Mouse (Mus musculus): ENCODE results near the gene Scaf11. TPM values are rescaled to one million over a fixed set of nuclear protein-coding genes. Genes with fewer than 3 reads are reported as not detected.

Scaf11 gene
- polyA plus RNA-seq, 1 experiment from 2014 or later, result 84.6 TPM

DNA sequence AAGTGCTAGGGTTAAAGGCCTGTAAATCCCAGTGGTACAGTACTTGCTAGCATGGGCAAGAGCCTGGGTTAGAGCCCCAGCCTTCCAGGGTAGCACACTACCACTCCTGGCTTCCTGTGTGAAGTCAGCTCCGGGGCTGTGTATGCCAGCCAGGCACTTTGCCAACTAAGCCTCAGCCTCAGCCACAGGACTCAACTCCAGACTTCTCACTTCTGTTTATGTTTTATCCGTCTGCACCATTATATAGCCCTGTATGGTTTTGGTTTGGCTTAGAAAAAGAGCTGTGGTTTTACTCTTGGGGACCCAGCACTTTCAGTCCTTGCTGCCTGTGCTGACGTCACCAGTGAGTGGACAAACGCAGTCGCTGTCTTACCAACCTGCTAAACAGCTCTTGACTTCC lies 83.4 kb downstream of the Scaf11 start:
- Histone ChIP-seq H3K36me3 (ENCODE audit: insufficient read depth, low read length) (peaks cover 25% of the 10 kb centered on the region), H3K27ac (ENCODE audit: low read length) (no peak overlapping the region), H3K27me3 (ENCODE audit: insufficient read depth, low read length) (no peaks in the 10 kb centered on the region)

DNA sequence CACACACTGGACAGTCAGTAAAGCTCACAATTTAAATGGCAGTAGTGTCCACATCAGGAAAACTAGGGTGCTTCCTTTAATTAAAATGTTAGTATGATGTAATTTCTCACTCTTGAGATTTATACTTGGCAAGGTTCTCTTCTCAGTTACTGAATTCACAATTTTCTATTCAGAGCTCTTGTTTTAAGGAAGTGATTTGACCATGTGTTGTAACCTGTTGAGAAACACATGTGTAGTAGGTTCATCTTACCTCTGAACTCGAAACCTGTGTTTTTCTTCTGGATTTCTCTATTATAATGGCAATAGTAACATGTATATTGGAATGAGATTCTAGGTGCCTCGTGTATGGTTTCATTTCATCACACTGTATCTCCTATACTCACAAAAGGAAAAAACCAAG lies 84.4 kb downstream of the Scaf11 start:
- 91% methylated on average over 2 of the region's 2 CpGs for WGBS
- no peaks in the 10 kb centered on the region for H3K27me3 ChIP-seq (ENCODE audit: insufficient read depth, low read length)
- no peaks in the 10 kb centered on the region for H3K4me1 ChIP-seq (ENCODE audit: insufficient read depth, low read length)
- H3K4me2 ChIP-seq (replicated peaks; ENCODE audit: low read depth, low read length), result no peak overlapping the region
- H3K27ac ChIP-seq (ENCODE audit: low read length), result no peak overlapping the region
- no peaks in the 10 kb centered on the region for H3K9me3 ChIP-seq (ENCODE audit: low read length)
- H3K4me3 ChIP-seq (ENCODE audit: low read length), result no peak overlapping the region
- ATAC-seq (ENCODE audit: low FRiP score, low TSS enrichment), result no peak
- H3K36me3 ChIP-seq (ENCODE audit: insufficient read depth, low read length), result peaks cover 34% of the 10 kb centered on the region
- no peak overlapping the region for H3K9ac ChIP-seq (replicated peaks; ENCODE audit: low read length)

More for the DNA sequence above, 83.4 kb downstream of the Scaf11 start:
- H3K9me3 ChIP-seq (ENCODE audit: low read length), result no peaks in the 10 kb centered on the region
- no peak overlapping the region for H3K4me2 ChIP-seq (replicated peaks; ENCODE audit: low read depth, low read length)
- no peak overlapping the region for H3K9ac ChIP-seq (replicated peaks; ENCODE audit: low read length)
- no peak overlapping the region for H3K4me3 ChIP-seq (ENCODE audit: low read length)
- WGBS, result 87% methylated on average over 5 of the region's 5 CpGs
- no peaks in the 10 kb centered on the region for H3K4me1 ChIP-seq (ENCODE audit: insufficient read depth, low read length)
- ATAC-seq (ENCODE audit: low FRiP score, low TSS enrichment), result no peak

DNA sequence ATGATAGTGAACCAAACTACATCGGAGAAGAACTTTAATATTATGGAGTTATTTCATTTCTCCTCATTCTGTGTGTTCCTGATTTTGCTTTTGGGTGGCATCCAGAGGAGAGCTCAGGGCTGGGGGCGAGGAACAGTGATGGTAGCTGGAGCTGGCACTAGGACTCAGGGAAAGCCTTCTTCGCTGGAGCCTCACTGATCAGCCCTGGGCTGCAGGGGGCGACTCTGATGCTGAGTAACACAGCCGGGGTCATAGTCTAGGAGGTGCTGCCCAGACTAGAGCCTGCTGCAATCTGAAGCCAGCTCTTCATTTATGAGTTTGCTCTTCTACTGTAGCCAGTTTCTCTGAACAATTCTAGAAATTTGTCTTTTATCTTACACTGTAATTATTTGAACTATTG lies 87.5 kb downstream of the Scaf11 start:
- Histone ChIP-seq H3K36me3 (ENCODE audit: insufficient read depth, low read length) (peaks cover 46% of the 10 kb centered on the region), H3K4me2 (replicated peaks; ENCODE audit: low read depth, low read length) (no peak overlapping the region), H3K9me3 (ENCODE audit: low read length) (no peaks in the 10 kb centered on the region), H3K27me3 (ENCODE audit: insufficient read depth, low read length) (no peaks in the 10 kb centered on the region), H3K27ac (ENCODE audit: low read length) (no peak overlapping the region), H3K4me1 (ENCODE audit: insufficient read depth, low read length) (no peaks in the 10 kb centered on the region), H3K4me3 (ENCODE audit: low read length) (no peak overlapping the region), H3K9ac (replicated peaks; ENCODE audit: low read length) (no peak overlapping the region)
- 89% methylated on average over 5 of the region's 5 CpGs for WGBS
- no peak for ATAC-seq (ENCODE audit: low FRiP score, low TSS enrichment)

DNA sequence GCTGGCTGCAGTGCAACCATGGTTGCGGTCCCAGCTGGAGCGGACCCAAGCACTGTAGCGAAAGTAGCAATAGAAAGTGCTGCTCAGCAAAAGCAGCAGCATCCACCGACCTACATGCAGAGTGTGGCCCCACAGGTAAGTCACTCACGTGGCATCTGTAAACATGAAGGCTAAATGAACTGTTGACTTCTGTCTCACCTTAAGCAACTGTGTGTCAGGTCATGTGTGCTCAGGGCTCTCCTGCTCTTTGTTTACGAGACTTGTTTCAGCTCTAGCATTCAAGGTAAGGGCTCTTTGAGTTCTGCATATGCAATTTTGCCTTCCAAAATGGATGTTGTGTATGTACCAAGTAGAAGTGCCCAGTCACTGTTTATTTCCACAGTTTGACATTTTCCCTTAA lies 88.0 kb downstream of the Scaf11 start:
- Histone ChIP-seq H3K9ac (replicated peaks; ENCODE audit: low read length) (no peak overlapping the region), H3K4me2 (replicated peaks; ENCODE audit: low read depth, low read length) (no peak overlapping the region), H3K27me3 (ENCODE audit: insufficient read depth, low read length) (no peaks in the 10 kb centered on the region), H3K27ac (ENCODE audit: low read length) (no peak overlapping the region), H3K9me3 (ENCODE audit: low read length) (no peaks in the 10 kb centered on the region), H3K4me1 (ENCODE audit: insufficient read depth, low read length) (no peaks in the 10 kb centered on the region), H3K4me3 (ENCODE audit: low read length) (no peak overlapping the region), H3K36me3 (ENCODE audit: insufficient read depth, low read length) (peaks cover 51% of the 10 kb centered on the region)
- no peak for ATAC-seq (ENCODE audit: low FRiP score, low TSS enrichment)
- WGBS, result 95% methylated on average over 6 of the region's 6 CpGs

DNA sequence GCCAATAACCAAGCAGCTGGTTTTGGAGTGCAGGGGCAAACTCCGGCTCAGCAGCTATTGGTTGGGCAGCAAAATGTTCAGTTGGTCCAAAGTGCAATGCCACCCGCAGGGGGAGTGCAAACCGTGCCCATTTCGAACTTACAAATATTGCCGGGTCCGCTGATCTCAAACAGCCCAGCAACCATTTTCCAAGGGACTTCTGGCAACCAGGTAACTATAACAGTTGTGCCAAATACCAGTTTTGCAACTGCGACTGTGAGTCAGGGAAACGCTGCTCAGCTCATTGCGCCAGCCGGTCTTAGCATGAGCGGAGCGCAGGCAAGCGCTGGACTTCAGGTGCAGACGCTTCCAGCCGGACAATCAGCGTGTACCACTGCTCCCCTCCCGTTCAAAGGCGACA lies 89.3 kb downstream of the Scaf11 start:
- no peak for ATAC-seq (ENCODE audit: low FRiP score, low TSS enrichment)

DNA sequence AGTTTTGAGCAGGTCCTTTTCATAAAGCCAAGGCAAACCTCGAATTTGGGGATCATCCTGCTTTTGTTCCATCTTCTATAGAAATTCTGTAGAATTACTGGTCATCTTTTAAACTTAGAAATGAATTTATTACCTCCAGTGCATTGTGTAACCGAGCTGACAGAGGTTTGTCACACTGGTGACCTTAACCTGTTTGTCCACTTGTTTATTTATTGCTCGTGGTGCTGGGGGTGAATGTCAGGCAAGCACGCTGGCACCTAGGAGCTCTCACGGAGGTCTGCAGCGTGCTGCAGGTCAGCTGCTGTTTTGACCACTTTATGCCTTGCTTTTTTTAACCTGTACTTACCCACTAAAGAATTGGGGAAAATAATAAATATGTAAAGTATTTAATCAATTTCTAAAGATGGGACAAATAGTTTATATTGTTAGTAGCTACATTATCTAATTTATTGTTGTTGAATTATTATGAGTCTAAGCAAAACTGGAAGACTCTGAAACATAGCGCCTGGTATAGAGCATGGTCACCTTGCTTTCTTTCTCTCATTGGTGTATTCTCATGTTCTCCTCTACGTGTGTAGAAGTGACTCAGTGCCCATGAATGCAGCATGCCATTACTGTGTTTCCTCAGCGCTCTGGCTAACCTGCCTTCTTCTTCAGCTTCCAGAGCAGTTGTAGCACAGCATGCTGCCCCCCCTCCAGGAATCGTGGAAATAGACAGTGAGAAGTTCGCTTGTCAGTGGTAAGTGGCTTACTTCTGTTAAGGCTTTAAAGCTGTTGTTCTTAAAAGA lies 94.3 kb downstream of the Scaf11 start:
- no peak overlapping the region for H3K9ac ChIP-seq (replicated peaks; ENCODE audit: low read length)
- H3K36me3 ChIP-seq (ENCODE audit: insufficient read depth, low read length), result peaks cover 69% of the 10 kb centered on the region
- H3K4me2 ChIP-seq (replicated peaks; ENCODE audit: low read depth, low read length), result no peak overlapping the region
- no peaks in the 10 kb centered on the region for H3K9me3 ChIP-seq (ENCODE audit: low read length)
- no peak overlapping the region for H3K4me3 ChIP-seq (ENCODE audit: low read length)
- no peaks in the 10 kb centered on the region for H3K4me1 ChIP-seq (ENCODE audit: insufficient read depth, low read length)
- 82% methylated on average over 11 of the region's 11 CpGs for WGBS
- no peak for ATAC-seq (ENCODE audit: low FRiP score, low TSS enrichment)
- no peak overlapping the region for H3K27ac ChIP-seq (ENCODE audit: low read length)
- no peaks in the 10 kb centered on the region for H3K27me3 ChIP-seq (ENCODE audit: insufficient read depth, low read length)

More for the DNA sequence above, 89.3 kb downstream of the Scaf11 start:
- no peak overlapping the region for H3K27ac ChIP-seq (ENCODE audit: low read length)
- H3K27me3 ChIP-seq (ENCODE audit: insufficient read depth, low read length), result no peaks in the 10 kb centered on the region
- peaks cover 59% of the 10 kb centered on the region for H3K36me3 ChIP-seq (ENCODE audit: insufficient read depth, low read length)
- no peak overlapping the region for H3K9ac ChIP-seq (replicated peaks; ENCODE audit: low read length)
- WGBS, result 96% methylated on average over 18 of the region's 18 CpGs
- no peaks in the 10 kb centered on the region for H3K9me3 ChIP-seq (ENCODE audit: low read length)
- H3K4me1 ChIP-seq (ENCODE audit: insufficient read depth, low read length), result no peaks in the 10 kb centered on the region
- no peak overlapping the region for H3K4me3 ChIP-seq (ENCODE audit: low read length)
- H3K4me2 ChIP-seq (replicated peaks; ENCODE audit: low read depth, low read length), result no peak overlapping the region

DNA sequence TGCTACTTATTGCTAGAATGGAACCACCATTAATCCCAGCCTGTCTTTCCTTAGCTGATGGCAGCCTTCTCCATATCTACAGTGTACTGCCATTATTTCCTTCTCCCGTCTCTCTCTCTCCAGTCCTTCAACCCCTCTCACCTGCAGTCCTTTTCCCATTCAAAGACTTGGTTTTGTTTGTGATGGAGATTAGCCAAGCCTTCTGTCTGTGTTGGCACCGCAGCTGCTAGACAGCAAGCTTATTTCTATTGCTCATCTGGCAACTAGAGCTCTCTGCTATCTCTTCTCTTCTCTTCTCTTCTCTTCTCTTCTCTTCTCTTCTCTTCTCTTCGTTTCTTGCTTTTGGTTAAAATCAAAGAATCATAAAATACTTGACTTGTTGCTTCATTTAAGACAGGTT lies 95.3 kb downstream of the Scaf11 start:
- no peak overlapping the region for H3K4me2 ChIP-seq (replicated peaks; ENCODE audit: low read depth, low read length)
- no peak overlapping the region for H3K27ac ChIP-seq (ENCODE audit: low read length)
- H3K36me3 ChIP-seq (ENCODE audit: insufficient read depth, low read length), result peaks cover 65% of the 10 kb centered on the region
- no peaks in the 10 kb centered on the region for H3K4me1 ChIP-seq (ENCODE audit: insufficient read depth, low read length)
- no peaks in the 10 kb centered on the region for H3K27me3 ChIP-seq (ENCODE audit: insufficient read depth, low read length)
- H3K9ac ChIP-seq (replicated peaks; ENCODE audit: low read length), result no peak overlapping the region
- H3K9me3 ChIP-seq (ENCODE audit: low read length), result no peaks in the 10 kb centered on the region
- no peak for ATAC-seq (ENCODE audit: low FRiP score, low TSS enrichment)
- no peak overlapping the region for H3K4me3 ChIP-seq (ENCODE audit: low read length)
- 84% methylated on average over 3 of the region's 3 CpGs for WGBS

Small RNA genes within 50 kb of the gene (microRNA-seq; reads per million reads assigned to microRNA genes)
- gene Gm25397, result not detected

Other genes with a start within 250 kb of the Scaf11 start
- 24.0 and 25.9 TPM in 2 replicates for gene Arid2, start 173.3 kb downstream of the Scaf11 start, polyA plus RNA-seq (2015; fragmentation: Nextera tagmentation; extraction: Ambion mirVana)
- 62.4 and 75.7 TPM in 2 replicates for gene Slc38a1, start 182.1 kb upstream of the Scaf11 start, polyA plus RNA-seq (2015; fragmentation: Nextera tagmentation; extraction: Ambion mirVana)
- 140 and 150 TPM in 2 replicates for gene Slc38a2, start 238.9 kb upstream of the Scaf11 start, polyA plus RNA-seq (2015; fragmentation: Nextera tagmentation; extraction: Ambion mirVana)